Comparison of ENCODE assay signal across 16 mouse cellular contexts in genomic region chr5:115525416-115525815, GRCm38 (mm10). TPM values are rescaled to one million over a fixed set of nuclear protein-coding genes. Genes with fewer than 3 reads are reported as not detected.
A peak's percentile ranks its signal among the peaks of the same experiment; 100 is the strongest.
DNase-seq lines count a peak whose midpoint lies in the region; ATAC-seq lines count a peak whose summit lies in the region.
"Had no signal": no experiment of that assay in that cellular context is flagged by ENCODE, and none has a peak within 500 bp of the region (broad histone marks: within the 10 kb centered on the region; RNA-seq: fewer than 3 reads in every experiment).

No protein-coding gene starts in this region.

- no peak overlapping the region for H3K4me2 ChIP-seq in heart, embryonic 15.5 days
- H3K4me2 ChIP-seq in embryonic facial prominence, embryonic 12.5 days (replicated peaks) = no peak overlapping the region
- H3K4me2 ChIP-seq in limb, embryonic 12.5 days = no peak overlapping the region
- no peak overlapping the region for H3K4me2 ChIP-seq in forebrain, embryonic 15.5 days (replicated peaks)

- WGBS in heart, embryonic 15.5 days = 80% methylated on average over 4 of the region's 4 CpGs
- 86% methylated on average over 4 of the region's 4 CpGs for WGBS in embryonic facial prominence, embryonic 12.5 days
- whole genome bisulfite sequencing in limb, embryonic 12.5 days = 83% methylated on average over 4 of the region's 4 CpGs
- WGBS in forebrain, embryonic 15.5 days = 94% methylated on average over 4 of the region's 4 CpGs

- no peak for DNase-seq in heart, postnatal 10 days
- DNase-seq in kidney, postnatal 14 days = peak; percentile 25
- DNase-seq in kidney, adult 11 months = no peak
- DNase-seq in thymus, postnatal 10 days (ENCODE audit: low spot score in 2 of 2) = no peak
- DNase-seq: cerebellum, adult 8-10 months; embryo, embryonic 11 days; right cerebral cortex, postnatal 14 days had no signal

- H3K4me3 ChIP-seq in heart, embryonic 15.5 days = no peak overlapping the region
- no peak overlapping the region for H3K4me3 ChIP-seq in embryonic facial prominence, embryonic 12.5 days
- H3K4me3 ChIP-seq in limb, embryonic 12.5 days (replicated peaks) = no peak overlapping the region
- H3K4me3 ChIP-seq in forebrain, embryonic 15.5 days = no peak overlapping the region

- no peaks in the 10 kb centered on the region for H3K36me3 ChIP-seq in heart, embryonic 15.5 days
- H3K36me3 ChIP-seq in embryonic facial prominence, embryonic 12.5 days = peaks cover 11% of the 10 kb centered on the region
- 0 out of 2 replicates have a peak, but pooled peaks cover under 1% of the 10 kb centered on the region for H3K36me3 ChIP-seq in limb, embryonic 12.5 days
- no peaks in the 10 kb centered on the region for H3K36me3 ChIP-seq in forebrain, embryonic 15.5 days

- ATAC-seq in heart, embryonic 15.5 days (replicated peaks; ENCODE audit: insufficient number of reproducible peaks, insufficient read depth, low FRiP score, low read depth) = no peak
- ATAC-seq in embryonic facial prominence, embryonic 12.5 days (ENCODE audit: insufficient number of reproducible peaks, insufficient read depth, low FRiP score, low TSS enrichment) = no peak
- ATAC-seq in limb, embryonic 12.5 days (ENCODE audit: insufficient number of reproducible peaks, insufficient read depth, low FRiP score, low TSS enrichment, low read depth) = no peak
- no peak for ATAC-seq in forebrain, embryonic 15.5 days (replicated peaks)

- H3K4me1 ChIP-seq in heart, embryonic 15.5 days (replicated peaks) = peaks cover 78% of the 10 kb centered on the region
- peaks cover 71% of the 10 kb centered on the region for H3K4me1 ChIP-seq in embryonic facial prominence, embryonic 12.5 days
- peaks cover 85% of the 10 kb centered on the region for H3K4me1 ChIP-seq in limb, embryonic 12.5 days (replicated peaks)
- peaks cover 25% of the 10 kb centered on the region for H3K4me1 ChIP-seq in forebrain, embryonic 15.5 days

- no peaks in the 10 kb centered on the region for H3K27me3 ChIP-seq in heart, embryonic 15.5 days
- no peaks in the 10 kb centered on the region for H3K27me3 ChIP-seq in embryonic facial prominence, embryonic 12.5 days
- H3K27me3 ChIP-seq in limb, embryonic 12.5 days = no peaks in the 10 kb centered on the region
- no peaks in the 10 kb centered on the region for H3K27me3 ChIP-seq in forebrain, embryonic 15.5 days

- intact Hi-C loops in heart, postnatal 10 days (cut with DNase I) = no loop called here

- peak overlapping the region; percentile 27; the same call in 1 of the 2 replicates for H3K27ac ChIP-seq in heart, embryonic 15.5 days
- H3K27ac ChIP-seq in embryonic facial prominence, embryonic 12.5 days = peak overlapping the region; percentile 46; the same call in 1 of the 2 replicates
- peak overlapping the region; percentile 47 for H3K27ac ChIP-seq in limb, embryonic 12.5 days
- no peak overlapping the region for H3K27ac ChIP-seq in forebrain, embryonic 15.5 days (replicated peaks)

- no peak overlapping the region for H3K9ac ChIP-seq in heart, embryonic 15.5 days
- no peak overlapping the region for H3K9ac ChIP-seq in embryonic facial prominence, embryonic 12.5 days
- H3K9ac ChIP-seq in limb, embryonic 12.5 days (replicated peaks) = no peak overlapping the region
- H3K9ac ChIP-seq in forebrain, embryonic 15.5 days (replicated peaks) = no peak overlapping the region

- no peaks in the 10 kb centered on the region for H3K9me3 ChIP-seq in heart, embryonic 15.5 days (replicated peaks)
- no peaks in the 10 kb centered on the region for H3K9me3 ChIP-seq in embryonic facial prominence, embryonic 12.5 days
- no peaks in the 10 kb centered on the region for H3K9me3 ChIP-seq in limb, embryonic 12.5 days
- no peaks in the 10 kb centered on the region for H3K9me3 ChIP-seq in forebrain, embryonic 15.5 days

RNA-seq across cellular contexts. Expression of gene Pxn, which starts 18.9 kb away (rescaled TPM):
- 33.5 and 46.2 TPM in 2 replicates for polyA plus RNA-seq in heart, embryonic 15.5 days (2015; fragmentation: Nextera tagmentation; extraction: Ambion mirVana)
- total RNA-seq in heart, postnatal 10 days (2021) = 10 to 100 TPM; 58.9 to 64.7 TPM
- polyA plus RNA-seq in embryonic facial prominence, embryonic 12.5 days (2016; fragmentation: Nextera tagmentation; extraction: Ambion mirVana) = 46.8 and 47.1 TPM in 2 replicates
- 40.3 and 47.1 TPM in 2 replicates for polyA plus RNA-seq in limb, embryonic 12.5 days (2016; fragmentation: Nextera tagmentation; extraction: Ambion mirVana)
- polyA plus RNA-seq in forebrain, embryonic 15.5 days (2015; fragmentation: Nextera tagmentation; extraction: Ambion mirVana) = 19.1 and 19.7 TPM in 2 replicates

RNA-seq across cellular contexts. Expression of gene Rplp0, which starts 33.9 kb away (rescaled TPM):
- 925 and 1,001 TPM in 2 replicates for polyA plus RNA-seq in heart, embryonic 15.5 days (2015; fragmentation: Nextera tagmentation; extraction: Ambion mirVana)
- 100 to 1,000 TPM; 788 to 793 TPM for total RNA-seq in heart, postnatal 10 days (2021)
- 1,232 and 1,233 TPM in 2 replicates for polyA plus RNA-seq in embryonic facial prominence, embryonic 12.5 days (2016; fragmentation: Nextera tagmentation; extraction: Ambion mirVana)
- 1,237 and 1,243 TPM in 2 replicates for polyA plus RNA-seq in limb, embryonic 12.5 days (2016; fragmentation: Nextera tagmentation; extraction: Ambion mirVana)
- polyA plus RNA-seq in forebrain, embryonic 15.5 days (2015; fragmentation: Nextera tagmentation; extraction: Ambion mirVana) = 1,000 and 1,018 TPM in 2 replicates

RNA-seq across cellular contexts. Expression of gene Gcn1l1, which starts 39.6 kb away (rescaled TPM):
- 20.9 and 28.8 TPM in 2 replicates for polyA plus RNA-seq in heart, embryonic 15.5 days (2015; fragmentation: Nextera tagmentation; extraction: Ambion mirVana)
- total RNA-seq in heart, postnatal 10 days (2021) = 10 to 100 TPM; 47.2 to 51.7 TPM
- 56.1 and 57.9 TPM in 2 replicates for polyA plus RNA-seq in embryonic facial prominence, embryonic 12.5 days (2016; fragmentation: Nextera tagmentation; extraction: Ambion mirVana)
- polyA plus RNA-seq in limb, embryonic 12.5 days (2016; fragmentation: Nextera tagmentation; extraction: Ambion mirVana) = 55.4 and 57.4 TPM in 2 replicates
- polyA plus RNA-seq in forebrain, embryonic 15.5 days (2015; fragmentation: Nextera tagmentation; extraction: Ambion mirVana) = 43.8 and 46.1 TPM in 2 replicates

RNA-seq across cellular contexts. Expression of gene Sirt4, which starts 40.9 kb away (rescaled TPM):
- 20.9 TPM in 2 replicates for polyA plus RNA-seq in heart, embryonic 15.5 days (2015; fragmentation: Nextera tagmentation; extraction: Ambion mirVana)
- total RNA-seq in heart, postnatal 10 days (2021) = 10 to 100 TPM; 14.3 to 20.2 TPM
- 23.2 and 25.9 TPM in 2 replicates for polyA plus RNA-seq in embryonic facial prominence, embryonic 12.5 days (2016; fragmentation: Nextera tagmentation; extraction: Ambion mirVana)
- polyA plus RNA-seq in limb, embryonic 12.5 days (2016; fragmentation: Nextera tagmentation; extraction: Ambion mirVana) = 21.9 and 24.9 TPM in 2 replicates
- polyA plus RNA-seq in forebrain, embryonic 15.5 days (2015; fragmentation: Nextera tagmentation; extraction: Ambion mirVana) = 34.0 and 34.2 TPM in 2 replicates

RNA-seq across cellular contexts. Expression of gene Pla2g1b, which starts 59.4 kb away (rescaled TPM):
- polyA plus RNA-seq in heart, embryonic 15.5 days (2015; fragmentation: Nextera tagmentation; extraction: Ambion mirVana) = 0.32 and 0.52 TPM in 2 replicates
- not detected for total RNA-seq in heart, postnatal 10 days (2021)
- polyA plus RNA-seq in embryonic facial prominence, embryonic 12.5 days (2016; fragmentation: Nextera tagmentation; extraction: Ambion mirVana) = not detected in 2 replicates
- not detected in 2 replicates for polyA plus RNA-seq in limb, embryonic 12.5 days (2016; fragmentation: Nextera tagmentation; extraction: Ambion mirVana)
- polyA plus RNA-seq in forebrain, embryonic 15.5 days (2015; fragmentation: Nextera tagmentation; extraction: Ambion mirVana) = not detected in 2 replicates
- total RNA-seq: hematopoietic stem cell, adult 5-6 weeks; left cerebral cortex, adult 8-10 months; megakaryocyte-erythroid progenitor cell, adult 5-6 weeks had no signal
- polyA plus RNA-seq: forebrain, embryonic 11.5 days; liver, embryonic 16.5 days had no signal
